Mouse (Mus musculus): ENCODE results near the gene Dnmt1. TPM values are rescaled to one million over a fixed set of nuclear protein-coding genes. Genes with fewer than 3 reads are reported as not detected.

Gene Dnmt1
- polyA plus RNA-seq, 1 experiment from 2014 or later, result 56.3 TPM

GRCm38 (mm10) chr9:20878710-20879065, 81.0 kb downstream of the Dnmt1 start:
- H3K27me3 ChIP-seq (replicated peaks; ENCODE audit: control insufficient read depth, insufficient read depth, low read length), result no peaks in the 10 kb centered on the region
- ATAC-seq, result peak; percentile 2; the same call in 1 of the 2 replicates

GRCm38 (mm10) chr9:20878041-20878709, 81.5 kb downstream of the Dnmt1 start:
- Histone ChIP-seq H3K27me3 (replicated peaks; ENCODE audit: control insufficient read depth, insufficient read depth, low read length) (no peaks in the 10 kb centered on the region), H3K9me3 (ENCODE audit: control insufficient read depth, low read length) (no peaks in the 10 kb centered on the region), H3K4me3 (ENCODE audit: low read length) (peak overlapping the region; percentile 55), H3K9ac (ENCODE audit: low read depth, low read length) (peak overlapping the region; percentile 81), H3K27ac (ENCODE audit: low read length) (peak overlapping the region; percentile 95), H3K4me1 (ENCODE audit: control insufficient read depth, insufficient read depth, low read length) (no peaks in the 10 kb centered on the region; the same call in 1 of the 2 replicates), H3K4me2 (ENCODE audit: low read depth, low read length) (peak overlapping the region; percentile 83), H3K36me3 (ENCODE audit: control insufficient read depth, insufficient read depth, low read length) (no peaks in the 10 kb centered on the region)
- under 1% methylated on average over 69 of the region's 69 CpGs for WGBS
- peak; percentile 97 for ATAC-seq

More at GRCm38 (mm10) chr9:20878710-20879065, 81.0 kb downstream of the Dnmt1 start:
- Histone ChIP-seq H3K4me2 (ENCODE audit: low read depth, low read length) (peak overlapping the region; percentile 83), H3K36me3 (ENCODE audit: control insufficient read depth, insufficient read depth, low read length) (no peaks in the 10 kb centered on the region), H3K27ac (ENCODE audit: low read length) (peak overlapping the region; percentile 95), H3K9ac (ENCODE audit: low read depth, low read length) (peak overlapping the region; percentile 81), H3K9me3 (ENCODE audit: control insufficient read depth, low read length) (no peaks in the 10 kb centered on the region), H3K4me1 (ENCODE audit: control insufficient read depth, insufficient read depth, low read length) (no peaks in the 10 kb centered on the region; the same call in 1 of the 2 replicates), H3K4me3 (ENCODE audit: low read length) (peak overlapping the region; percentile 55)
- WGBS, result 13% methylated on average over 10 of the region's 10 CpGs

- Histone ChIP-seq H3K27ac (ENCODE audit: low read length) (peak overlapping the region; percentile 52), H3K4me3 (ENCODE audit: low read length) (peak overlapping the region; percentile 55), H3K4me2 (ENCODE audit: low read depth, low read length) (peak overlapping the region; percentile 58), H3K36me3 (ENCODE audit: control insufficient read depth, insufficient read depth, low read length) (no peaks in the 10 kb centered on the region), H3K27me3 (replicated peaks; ENCODE audit: control insufficient read depth, insufficient read depth, low read length) (no peaks in the 10 kb centered on the region), H3K9ac (ENCODE audit: low read depth, low read length) (peak overlapping the region; percentile 41; the same call in 1 of the 2 replicates), H3K4me1 (ENCODE audit: control insufficient read depth, insufficient read depth, low read length) (no peaks in the 10 kb centered on the region; the same call in 1 of the 2 replicates), H3K9me3 (ENCODE audit: control insufficient read depth, low read length) (no peaks in the 10 kb centered on the region)
- 34% methylated on average over 14 of the region's 14 CpGs for WGBS
- no peak; the same call in 1 of the 2 replicates for ATAC-seq
Observed at GRCm38 (mm10) chr9:20877118-20878040, 82.3 kb downstream of the Dnmt1 start.

GRCm38 (mm10) chr9:20876318-20877117, 83.2 kb downstream of the Dnmt1 start:
- H3K4me3 ChIP-seq (ENCODE audit: low read length), result no peak overlapping the region
- WGBS, result 69% methylated on average over 9 of the region's 9 CpGs
- no peak for ATAC-seq
- no peaks in the 10 kb centered on the region; the same call in 1 of the 2 replicates for H3K4me1 ChIP-seq (ENCODE audit: control insufficient read depth, insufficient read depth, low read length)
- peak overlapping the region; percentile 4; the same call in 1 of the 2 replicates for H3K9ac ChIP-seq (ENCODE audit: low read depth, low read length)
- H3K9me3 ChIP-seq (ENCODE audit: control insufficient read depth, low read length), result no peaks in the 10 kb centered on the region
- no peak overlapping the region for H3K4me2 ChIP-seq (ENCODE audit: low read depth, low read length)
- no peaks in the 10 kb centered on the region for H3K27me3 ChIP-seq (replicated peaks; ENCODE audit: control insufficient read depth, insufficient read depth, low read length)
- H3K27ac ChIP-seq (ENCODE audit: low read length), result no peak overlapping the region
- no peaks in the 10 kb centered on the region for H3K36me3 ChIP-seq (ENCODE audit: control insufficient read depth, insufficient read depth, low read length)

GRCm38 (mm10) chr9:20875021-20875790, 84.5 kb downstream of the Dnmt1 start:
- no peak overlapping the region for H3K9ac ChIP-seq (ENCODE audit: low read depth, low read length)
- ATAC-seq, result no peak
- H3K27me3 ChIP-seq (replicated peaks; ENCODE audit: control insufficient read depth, insufficient read depth, low read length), result no peaks in the 10 kb centered on the region
- H3K4me1 ChIP-seq (ENCODE audit: control insufficient read depth, insufficient read depth, low read length), result no peaks in the 10 kb centered on the region; the same call in 1 of the 2 replicates
- 68% methylated on average over 23 of the region's 23 CpGs for WGBS
- no peak overlapping the region for H3K27ac ChIP-seq (ENCODE audit: low read length)
- no peaks in the 10 kb centered on the region for H3K36me3 ChIP-seq (ENCODE audit: control insufficient read depth, insufficient read depth, low read length)
- no peak overlapping the region for H3K4me2 ChIP-seq (ENCODE audit: low read depth, low read length)
- no peaks in the 10 kb centered on the region for H3K9me3 ChIP-seq (ENCODE audit: control insufficient read depth, low read length)
- no peak overlapping the region for H3K4me3 ChIP-seq (ENCODE audit: low read length)

- H3K27me3 ChIP-seq (replicated peaks; ENCODE audit: control insufficient read depth, insufficient read depth, low read length), result peaks cover 6% of the 10 kb centered on the region; the same call in 1 of the 2 replicates
- no peaks in the 10 kb centered on the region for H3K36me3 ChIP-seq (ENCODE audit: control insufficient read depth, insufficient read depth, low read length)
- H3K9me3 ChIP-seq (ENCODE audit: control insufficient read depth, low read length), result no peaks in the 10 kb centered on the region
- peaks cover 5% of the 10 kb centered on the region; the same call in 1 of the 2 replicates for H3K4me1 ChIP-seq (ENCODE audit: control insufficient read depth, insufficient read depth, low read length)
- WGBS, result 86% methylated on average over 12 of the region's 12 CpGs
- H3K9ac ChIP-seq (ENCODE audit: low read depth, low read length), result no peak overlapping the region
- no peak overlapping the region for H3K4me3 ChIP-seq (ENCODE audit: low read length)
- no peak overlapping the region for H3K4me2 ChIP-seq (ENCODE audit: low read depth, low read length)
- ATAC-seq, result no peak
- no peak overlapping the region for H3K27ac ChIP-seq (ENCODE audit: low read length)
Observed at GRCm38 (mm10) chr9:20873521-20873920, 86.2 kb downstream of the Dnmt1 start.

GRCm38 (mm10) chr9:20872991-20873390, 86.7 kb downstream of the Dnmt1 start:
- H3K4me2 ChIP-seq (ENCODE audit: low read depth, low read length), result no peak overlapping the region
- H3K9me3 ChIP-seq (ENCODE audit: control insufficient read depth, low read length), result no peaks in the 10 kb centered on the region
- ATAC-seq, result no peak
- peaks cover 6% of the 10 kb centered on the region; the same call in 1 of the 2 replicates for H3K27me3 ChIP-seq (replicated peaks; ENCODE audit: control insufficient read depth, insufficient read depth, low read length)
- H3K27ac ChIP-seq (ENCODE audit: low read length), result no peak overlapping the region
- WGBS, result 90% methylated on average over 9 of the region's 10 CpGs
- no peaks in the 10 kb centered on the region for H3K36me3 ChIP-seq (ENCODE audit: control insufficient read depth, insufficient read depth, low read length)
- H3K4me3 ChIP-seq (ENCODE audit: low read length), result no peak overlapping the region
- peaks cover 5% of the 10 kb centered on the region; the same call in 1 of the 2 replicates for H3K4me1 ChIP-seq (ENCODE audit: control insufficient read depth, insufficient read depth, low read length)
- H3K9ac ChIP-seq (ENCODE audit: low read depth, low read length), result no peak overlapping the region
